Mouse (Mus musculus) embryonic facial prominence, embryonic 15.5 days (tissue): Measurements from ENCODE around the gene Gm47841. TPM values are rescaled to one million over a fixed set of nuclear protein-coding genes. Genes with fewer than 3 reads are reported as not detected.
A peak's percentile ranks its signal among the peaks of the same experiment; 100 is the strongest.

Experiments
- ATAC-seq: fragments of 200-750 bp; cut with Nextera tagmentation; 2 replicates; pipeline ENCODE4 v1.8.0; 2017; ENCODE audit warnings: low read depth, moderate TSS enrichment; ENCODE audit not compliant: insufficient number of reproducible peaks, low FRiP score, low TSS enrichment
- H3K27ac ChIP-seq: fragments of 300-500 bp; sonication (generic); replicated peaks from 2 replicates; pipeline ENCODE4 v1.5.1; 2015; ENCODE audit warnings: mild to moderate bottlenecking, inconsistent platforms
- H3K27me3 ChIP-seq: fragments of 300-500 bp; sonication (generic); 2 replicates; pipeline ENCODE4 v1.6.1; 2015; ENCODE audit warnings: inconsistent platforms
- H3K36me3 ChIP-seq: fragments of 300-500 bp; sonication (generic); 2 replicates; pipeline ENCODE4 v1.6.1; 2015; ENCODE audit warnings: mild to moderate bottlenecking, inconsistent platforms
- H3K4me1 ChIP-seq: fragments of 300-500 bp; sonication (generic); 2 replicates; pipeline ENCODE4 v1.6.1; 2015; ENCODE audit warnings: inconsistent platforms
- H3K4me2 ChIP-seq: fragments of 300-500 bp; sonication (generic); replicated peaks from 2 replicates; pipeline ENCODE4 v1.6.1; 2015; ENCODE audit warnings: mild to moderate bottlenecking, inconsistent platforms
- H3K4me3 ChIP-seq: fragments of 300-500 bp; sonication (generic); replicated peaks from 2 replicates; pipeline ENCODE4 v1.5.1; 2015; ENCODE audit warnings: mild to moderate bottlenecking, inconsistent platforms
- H3K9ac ChIP-seq: fragments of 300-500 bp; sonication (generic); 2 replicates; pipeline ENCODE4 v1.6.1; 2015; ENCODE audit warnings: inconsistent platforms
- H3K9me3 ChIP-seq: fragments of 300-500 bp; sonication (generic); replicated peaks from 2 replicates; pipeline ENCODE4 v1.6.1; 2016; ENCODE audit warnings: inconsistent platforms
- WGBS: fragments of 180-500 bp; shearing (Covaris S2); methylation state at CpG from one replicate; pipeline ENCODE4 v1.1.7; 2015; 5-methylcytosine and 5-hydroxymethylcytosine counted together
- polyA plus RNA-seq: library from polyadenylated mRNA; unstranded; fragments of >200 nt; fragmentation: Nextera tagmentation; extraction: Ambion mirVana; gene quantifications from 2 replicates; pipeline ENCODE4 v1.2.1, GENCODE M21; 2015

The Gm47841 gene
- polyA plus RNA-seq, 1 experiment from 2014 or later: not detected

GRCm38 (mm10) chr15:101082236-101082635 lies 35.0 kb upstream of the Gm47841 start:
- ATAC-seq: no peak
- H3K4me2 ChIP-seq: no peak overlapping the region
- no peaks in the 10 kb centered on the region for H3K9me3 ChIP-seq
- no peak overlapping the region for H3K4me3 ChIP-seq
- H3K27me3 ChIP-seq: no peaks in the 10 kb centered on the region
- peaks cover 47% of the 10 kb centered on the region for H3K4me1 ChIP-seq
- WGBS: 37% methylated on average over 4 of the region's 4 CpGs
- 0 out of 2 replicates have a peak overlapping the region, but pooled peaks have one; percentile 39 for H3K27ac ChIP-seq
- H3K9ac ChIP-seq: no peak overlapping the region
- H3K36me3 ChIP-seq: no peaks in the 10 kb centered on the region

GRCm38 (mm10) chr15:101081035-101081548 lies 33.9 kb upstream of the Gm47841 start:
- H3K27ac ChIP-seq: 0 out of 2 replicates have a peak overlapping the region, but pooled peaks have one; percentile 17

GRCm38 (mm10) chr15:101080031-101080520 lies 32.9 kb upstream of the Gm47841 start:
- Histone ChIP-seq H3K9ac (no peak overlapping the region), H3K27me3 (peaks cover 9% of the 10 kb centered on the region; the same call in 1 of the 2 replicates), H3K36me3 (no peaks in the 10 kb centered on the region), H3K27ac (no peak overlapping the region), H3K4me1 (peaks cover 67% of the 10 kb centered on the region), H3K4me2 (no peak overlapping the region), H3K4me3 (no peak overlapping the region), H3K9me3 (no peaks in the 10 kb centered on the region)
- 76% methylated on average over 9 of the region's 9 CpGs for WGBS
- ATAC-seq: no peak

More at GRCm38 (mm10) chr15:101081035-101081548, 33.9 kb upstream of the Gm47841 start:
- Histone ChIP-seq H3K9me3 (no peaks in the 10 kb centered on the region), H3K4me2 (no peak overlapping the region), H3K9ac (no peak overlapping the region), H3K36me3 (no peaks in the 10 kb centered on the region), H3K4me3 (no peak overlapping the region), H3K27me3 (peaks cover 6% of the 10 kb centered on the region; the same call in 1 of the 2 replicates), H3K4me1 (peaks cover 58% of the 10 kb centered on the region)
- WGBS: 72% methylated on average over 7 of the region's 7 CpGs
- ATAC-seq: no peak

- peak overlapping the region; percentile 73 for H3K27ac ChIP-seq
- H3K27me3 ChIP-seq: peaks cover 9% of the 10 kb centered on the region; the same call in 1 of the 2 replicates
- peak; percentile 61 for ATAC-seq
- peaks cover 68% of the 10 kb centered on the region for H3K4me1 ChIP-seq
- H3K9me3 ChIP-seq: no peaks in the 10 kb centered on the region
- H3K4me2 ChIP-seq: peak overlapping the region; percentile 88
- H3K36me3 ChIP-seq: no peaks in the 10 kb centered on the region
- peak overlapping the region; percentile 49 for H3K9ac ChIP-seq
- H3K4me3 ChIP-seq: peak overlapping the region; percentile 66
- WGBS: 2% methylated on average over 30 of the region's 30 CpGs
Observed at GRCm38 (mm10) chr15:101078731-101079156, 31.5 kb upstream of the Gm47841 start.

GRCm38 (mm10) chr15:101077813-101078730 lies 30.9 kb upstream of the Gm47841 start, which contains the start of gene Fignl2:
TSS of gene Fignl2 (minus strand) at chr15:101078567.
- no peaks in the 10 kb centered on the region for H3K36me3 ChIP-seq
- peak within 1 kb of the TSS; percentile 88 for H3K4me2 ChIP-seq
- peak within 1 kb of the TSS; percentile 73 for H3K27ac ChIP-seq
- peak within 1 kb of the TSS; percentile 69 for H3K9ac ChIP-seq
- peak within 1 kb of the TSS; percentile 66 for H3K4me3 ChIP-seq
- WGBS: under 1% methylated on average over 63 of the region's 96 CpGs
- H3K4me1 ChIP-seq: peaks cover 68% of the 10 kb centered on the region
- H3K27me3 ChIP-seq: peaks cover 9% of the 10 kb centered on the region; the same call in 1 of the 2 replicates
- ATAC-seq: peak; percentile 40
- H3K9me3 ChIP-seq: no peaks in the 10 kb centered on the region

- Histone ChIP-seq H3K9me3 (no peaks in the 10 kb centered on the region), H3K27ac (peak overlapping the region; percentile 73; the same call in 1 of the 2 replicates), H3K9ac (peak overlapping the region; percentile 69), H3K4me1 (peaks cover 69% of the 10 kb centered on the region), H3K36me3 (no peaks in the 10 kb centered on the region), H3K4me2 (peak overlapping the region; percentile 88), H3K27me3 (peaks cover 9% of the 10 kb centered on the region; the same call in 1 of the 2 replicates), H3K4me3 (peak overlapping the region; percentile 66)
- WGBS: 5% methylated on average over 34 of the region's 34 CpGs
- no peak for ATAC-seq
Observed at GRCm38 (mm10) chr15:101077001-101077812, 30.0 kb upstream of the Gm47841 start.

- Histone ChIP-seq H3K9ac (peak overlapping the region; percentile 9; the same call in 1 of the 2 replicates), H3K27ac (no peak overlapping the region), H3K27me3 (peaks cover 9% of the 10 kb centered on the region; the same call in 1 of the 2 replicates), H3K4me3 (peak overlapping the region; percentile 66), H3K36me3 (no peaks in the 10 kb centered on the region), H3K4me2 (peak overlapping the region; percentile 88), H3K9me3 (no peaks in the 10 kb centered on the region), H3K4me1 (peaks cover 65% of the 10 kb centered on the region)
- no peak for ATAC-seq
- WGBS: 13% methylated on average over 26 of the region's 26 CpGs
Observed at GRCm38 (mm10) chr15:101076071-101077000, 29.1 kb upstream of the Gm47841 start.

- H3K36me3 ChIP-seq: no peaks in the 10 kb centered on the region
- H3K4me1 ChIP-seq: peaks cover 65% of the 10 kb centered on the region
- 56% methylated on average over 5 of the region's 5 CpGs for WGBS
- H3K9me3 ChIP-seq: no peaks in the 10 kb centered on the region
- no peak overlapping the region for H3K9ac ChIP-seq
- H3K27me3 ChIP-seq: peaks cover 9% of the 10 kb centered on the region; the same call in 1 of the 2 replicates
- no peak overlapping the region for H3K4me2 ChIP-seq
- no peak overlapping the region for H3K27ac ChIP-seq
- no peak overlapping the region for H3K4me3 ChIP-seq
- no peak for ATAC-seq
Observed at GRCm38 (mm10) chr15:101075656-101076055, 28.5 kb upstream of the Gm47841 start.

GRCm38 (mm10) chr15:101075150-101075549 lies 28.0 kb upstream of the Gm47841 start:
- H3K27ac ChIP-seq: no peak overlapping the region
- no peak overlapping the region for H3K4me3 ChIP-seq
- 60% methylated on average over 4 of the region's 4 CpGs for WGBS
- H3K27me3 ChIP-seq: peaks cover 9% of the 10 kb centered on the region; the same call in 1 of the 2 replicates
- ATAC-seq: no peak
- H3K9me3 ChIP-seq: no peaks in the 10 kb centered on the region
- H3K4me2 ChIP-seq: no peak overlapping the region
- H3K4me1 ChIP-seq: peaks cover 65% of the 10 kb centered on the region
- H3K36me3 ChIP-seq: no peaks in the 10 kb centered on the region
- no peak overlapping the region for H3K9ac ChIP-seq

GRCm38 (mm10) chr15:101074067-101074466 lies 26.9 kb upstream of the Gm47841 start:
- Histone ChIP-seq H3K4me3 (no peak overlapping the region), H3K9ac (no peak overlapping the region), H3K27me3 (peaks cover 9% of the 10 kb centered on the region; the same call in 1 of the 2 replicates), H3K9me3 (no peaks in the 10 kb centered on the region), H3K27ac (no peak overlapping the region), H3K4me1 (peaks cover 67% of the 10 kb centered on the region), H3K4me2 (no peak overlapping the region), H3K36me3 (no peaks in the 10 kb centered on the region)
- ATAC-seq: no peak
- WGBS: 78% methylated on average over 5 of the region's 5 CpGs
